Mouse (Mus musculus) ES-E14 (cell line): ENCODE measurements around the gene Cd96.
"Not testable (repeated sequence)": the region's sequence is repeated elsewhere in the genome, so short reads cannot be mapped to it uniquely, and the experiment has no call there.

Source experiments
- MAFK ChIP-seq: IDR thresholded peaks from 2 replicates; pipeline ENCODE4 v1.6.1; 2014; ENCODE audit warnings: mild to moderate bottlenecking, low read depth, low read length, inconsistent platforms; ENCODE audit not compliant: insufficient read depth
- ZC3H11A ChIP-seq: IDR thresholded peaks from 2 replicates; pipeline ENCODE4 v1.6.1; 2012; ENCODE audit warnings: low read depth, mild to moderate bottlenecking, inconsistent platforms, low read length, borderline replicate concordance

DNA sequence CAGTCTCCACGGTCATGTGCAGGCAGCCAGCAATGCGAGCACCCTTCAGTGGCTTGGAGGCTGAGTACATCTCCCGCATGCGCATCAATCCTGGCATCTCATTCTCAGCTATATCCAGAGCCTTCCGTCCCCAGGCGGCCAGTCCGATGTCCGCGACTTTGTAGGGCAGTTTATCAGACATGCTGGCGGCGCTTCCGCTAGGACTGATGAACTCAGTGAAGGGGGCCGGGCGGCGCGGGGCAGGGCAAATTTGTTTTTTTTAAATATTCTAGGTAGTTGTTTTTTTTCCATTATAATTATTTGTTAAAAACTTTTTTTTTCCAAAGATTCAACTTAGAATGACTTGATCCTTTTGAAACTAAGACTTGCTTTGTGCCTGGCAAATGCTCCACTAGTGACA, 34.8 kb upstream of the Cd96 start, which contains the start of gene Gm4737:
- not testable (repeated sequence) for TF ChIP-seq ZC3H11A, MAFK
